Mouse (Mus musculus): ENCODE results near the gene Mettl9.
A peak's percentile ranks its signal among the peaks of the same experiment; 100 is the strongest.

The Mettl9 gene

GRCm38 (mm10) chr7:121043510-121043909 lies 9.3 kb downstream of the Mettl9 start:
- no peak for DNase-seq (ENCODE audit: low read depth in 1 of 2, low spot score in 2 of 2)

GRCm38 (mm10) chr7:121044251-121044650 lies 10.0 kb downstream of the Mettl9 start:
- no peak for DNase-seq (ENCODE audit: low read depth in 1 of 2, low spot score in 2 of 2)

GRCm38 (mm10) chr7:121045671-121046453 lies 11.6 kb downstream of the Mettl9 start:
- DNase-seq (ENCODE audit: low read depth in 1 of 2, low spot score in 2 of 2): no peak

GRCm38 (mm10) chr7:121047624-121048023 lies 13.4 kb downstream of the Mettl9 start:
- DNase-seq (ENCODE audit: low read depth in 1 of 2, low spot score in 2 of 2): no peak

GRCm38 (mm10) chr7:121053071-121053470 lies 18.8 kb downstream of the Mettl9 start:
- DNase-seq (ENCODE audit: low read depth in 1 of 2, low spot score in 2 of 2): no peak

GRCm38 (mm10) chr7:121059477-121060218 lies 25.4 kb downstream of the Mettl9 start:
- DNase-seq (ENCODE audit: low read depth in 1 of 2, low spot score in 2 of 2): no peak

GRCm38 (mm10) chr7:121064309-121064708 lies 30.1 kb downstream of the Mettl9 start:
- no peak for DNase-seq (ENCODE audit: low read depth in 1 of 2, low spot score in 2 of 2)

GRCm38 (mm10) chr7:121071276-121071675 lies 37.0 kb downstream of the Mettl9 start:
- DNase-seq (ENCODE audit: low read depth in 1 of 2, low spot score in 2 of 2): no peak

GRCm38 (mm10) chr7:121072506-121072905 lies 38.3 kb downstream of the Mettl9 start:
- DNase-seq (ENCODE audit: low read depth in 1 of 2, low spot score in 2 of 2): peak in 1 of 2 experiments; percentile 31

- peak; percentile 51 to 68 for DNase-seq (ENCODE audit: low read depth in 1 of 2, low spot score in 2 of 2)
Measured at GRCm38 (mm10) chr7:121074281-121074680, 40.0 kb downstream of the Mettl9 start, which contains the start of gene Igsf6. Gene Igsf6 (minus strand): TSS chr7:121074572.

GRCm38 (mm10) chr7:121074801-121075400 lies 40.7 kb downstream of the Mettl9 start:
- DNase-seq (ENCODE audit: low read depth in 1 of 2, low spot score in 2 of 2): peak in 1 of 2 experiments; percentile 32

- no peak for DNase-seq (ENCODE audit: low read depth in 1 of 2, low spot score in 2 of 2)
Measured at GRCm38 (mm10) chr7:121075416-121075815, 41.2 kb downstream of the Mettl9 start.

- DNase-seq (ENCODE audit: low read depth in 1 of 2, low spot score in 2 of 2): no peak
Measured at GRCm38 (mm10) chr7:121077311-121077710, 43.1 kb downstream of the Mettl9 start.

- DNase-seq (ENCODE audit: low read depth in 1 of 2, low spot score in 2 of 2): peak; percentile 30 to 41
Measured at GRCm38 (mm10) chr7:121077829-121078228, 43.6 kb downstream of the Mettl9 start.

GRCm38 (mm10) chr7:121081350-121081749 lies 47.1 kb downstream of the Mettl9 start, which contains the start of gene Otoa:
Gene Otoa (plus strand): TSS chr7:121081650.
- DNase-seq (ENCODE audit: low read depth in 1 of 2, low spot score in 2 of 2): no peak

- no peak for DNase-seq (ENCODE audit: low read depth in 1 of 2, low spot score in 2 of 2)
Measured at GRCm38 (mm10) chr7:121081816-121082215, 47.6 kb downstream of the Mettl9 start.

- no peak for DNase-seq (ENCODE audit: low read depth in 1 of 2, low spot score in 2 of 2)
Measured at GRCm38 (mm10) chr7:121082949-121083513, 48.8 kb downstream of the Mettl9 start.

GRCm38 (mm10) chr7:121084840-121085453 lies 50.7 kb downstream of the Mettl9 start:
- no peak for DNase-seq (ENCODE audit: low read depth in 1 of 2, low spot score in 2 of 2)

- no peak for DNase-seq (ENCODE audit: low read depth in 1 of 2, low spot score in 2 of 2)
Measured at GRCm38 (mm10) chr7:121085500-121085899, 51.3 kb downstream of the Mettl9 start.

- no peak for DNase-seq (ENCODE audit: low read depth in 1 of 2, low spot score in 2 of 2)
Measured at GRCm38 (mm10) chr7:121088745-121089144, 54.5 kb downstream of the Mettl9 start.

- DNase-seq (ENCODE audit: low read depth in 1 of 2, low spot score in 2 of 2): no peak
Measured at GRCm38 (mm10) chr7:121090748-121091147, 56.5 kb downstream of the Mettl9 start.
